Mouse (Mus musculus) lung, adult 2 months (tissue): ENCODE data around the gene Dusp23.

Experiments used
- CTCF ChIP-seq: fragments of 200-500 bp; IDR thresholded peaks from 2 replicates; pipeline ENCODE4 v1.5.1; 2011; ENCODE audit warnings: mild to moderate bottlenecking, low read length, control low read depth; ENCODE audit not compliant: insufficient read depth
- POLR2A ChIP-seq: fragments of 200-500 bp; IDR thresholded peaks from 2 replicates; pipeline ENCODE4 v1.6.1; 2011; ENCODE audit warnings: low read depth, mild to moderate bottlenecking, control low read depth, low read length, borderline replicate concordance; ENCODE audit errors: extremely low read depth

DNA sequence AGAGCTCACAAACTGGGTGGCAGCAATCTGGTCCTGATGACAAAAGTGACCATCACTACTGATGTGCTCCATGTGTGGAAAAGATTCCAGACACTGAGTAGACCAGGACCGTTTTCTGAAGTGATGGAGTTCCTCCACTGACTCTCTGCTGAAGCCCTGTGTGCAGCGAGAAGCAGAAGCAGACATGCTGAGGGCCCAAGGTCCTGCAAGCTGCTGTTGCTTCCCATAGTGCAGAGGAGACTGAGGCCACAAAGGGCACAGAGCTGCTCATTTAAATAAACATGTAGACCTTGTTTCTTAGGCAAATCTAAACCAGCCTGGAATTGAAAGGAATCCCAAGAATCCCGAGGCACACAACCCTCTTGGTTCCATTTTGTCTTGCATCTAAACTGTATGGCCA is 39.4 kb downstream of the Dusp23 start:
- TF ChIP-seq CTCF (no peak), POLR2A (no peak)
